Mouse (Mus musculus) testis, adult 2 months (tissue): ENCODE results near the gene Ccdc174. TPM values are rescaled to one million over a fixed set of nuclear protein-coding genes. Genes with fewer than 3 reads are reported as not detected.

ENCODE experiments used
- H3K27ac ChIP-seq: fragments of 200-500 bp; 2 replicates; pipeline ENCODE4 v1.5.1; 2012; ENCODE audit warnings: low read depth, low read length; ENCODE audit not compliant: control insufficient read depth, insufficient read depth
- H3K27me3 ChIP-seq: fragments of 200-500 bp; 2 replicates; pipeline ENCODE4 v1.6.1; 2012; ENCODE audit warnings: mild to moderate bottlenecking, low read length, moderate library complexity; ENCODE audit not compliant: control insufficient read depth, insufficient read depth
- H3K36me3 ChIP-seq: fragments of 200-500 bp; 2 replicates; pipeline ENCODE4 v1.6.1; 2012; ENCODE audit warnings: mild to moderate bottlenecking, low read length; ENCODE audit not compliant: control insufficient read depth, insufficient read depth
- H3K4me1 ChIP-seq: fragments of 200-500 bp; 2 replicates; pipeline ENCODE4 v1.6.1; 2012; ENCODE audit warnings: low read length; ENCODE audit not compliant: control insufficient read depth, insufficient read depth
- H3K4me3 ChIP-seq: fragments of 200-500 bp; 2 replicates; pipeline ENCODE4 v1.5.1; 2012; ENCODE audit warnings: low read depth, mild to moderate bottlenecking, low read length, moderate library complexity, mixed read lengths; ENCODE audit not compliant: control insufficient read depth
- CTCF ChIP-seq: fragments of 200-500 bp; IDR thresholded peaks from 2 replicates; pipeline ENCODE4 v1.5.1; 2012; ENCODE audit warnings: low read depth, mild to moderate bottlenecking, inconsistent platforms, low read length, moderate library complexity; ENCODE audit not compliant: control insufficient read depth, insufficient read depth, insufficient replicate concordance
- POLR2A ChIP-seq: fragments of 200-500 bp; IDR thresholded peaks from 2 replicates; pipeline ENCODE4 v1.6.1; 2012; ENCODE audit warnings: low read depth, mild to moderate bottlenecking, inconsistent platforms, low read length, moderate library complexity; ENCODE audit not compliant: control insufficient read depth
- polyA plus RNA-seq: library from polyadenylated mRNA; depleted of rRNA; stranded (reverse); fragments of >200 nt; gene quantifications from 2 replicates; pipeline ENCODE4 v1.2.3, GENCODE M21; 2012

Ccdc174 gene
- polyA plus RNA-seq, 1 experiment: 9.3 TPM

GRCm38 (mm10) chr6:91858339-91858738 lies 19.5 kb upstream of the Ccdc174 start:
- Histone ChIP-seq H3K36me3 (no peaks in the 10 kb centered on the region), H3K4me3 (no peak overlapping the region), H3K27ac (no peak overlapping the region), H3K27me3 (no peaks in the 10 kb centered on the region), H3K4me1 (no peaks in the 10 kb centered on the region)
- TF ChIP-seq CTCF (no peak), POLR2A (no peak)

GRCm38 (mm10) chr6:91862848-91863247 lies 15.0 kb upstream of the Ccdc174 start:
- no peaks in the 10 kb centered on the region for H3K36me3 ChIP-seq
- no peak overlapping the region for H3K27ac ChIP-seq
- no peak overlapping the region for H3K4me3 ChIP-seq
- TF ChIP-seq CTCF (no peak), POLR2A (no peak)
- no peaks in the 10 kb centered on the region for H3K4me1 ChIP-seq
- H3K27me3 ChIP-seq: no peaks in the 10 kb centered on the region

GRCm38 (mm10) chr6:91864595-91864994 lies 13.3 kb upstream of the Ccdc174 start:
- Histone ChIP-seq H3K4me3 (no peak overlapping the region), H3K27ac (no peak overlapping the region), H3K36me3 (no peaks in the 10 kb centered on the region), H3K27me3 (no peaks in the 10 kb centered on the region), H3K4me1 (no peaks in the 10 kb centered on the region)
- TF ChIP-seq CTCF (no peak), POLR2A (no peak)

GRCm38 (mm10) chr6:91865601-91866000 lies 12.3 kb upstream of the Ccdc174 start:
- Histone ChIP-seq H3K27me3 (no peaks in the 10 kb centered on the region), H3K27ac (no peak overlapping the region), H3K4me1 (no peaks in the 10 kb centered on the region), H3K36me3 (no peaks in the 10 kb centered on the region), H3K4me3 (no peak overlapping the region)
- no peak for TF ChIP-seq CTCF
- no peak for TF ChIP-seq POLR2A

- Histone ChIP-seq H3K4me1 (no peaks in the 10 kb centered on the region), H3K27ac (no peak overlapping the region), H3K4me3 (no peak overlapping the region), H3K27me3 (no peaks in the 10 kb centered on the region), H3K36me3 (no peaks in the 10 kb centered on the region)
- TF ChIP-seq POLR2A (no peak), CTCF (no peak)
These were observed 9.8 kb upstream of the Ccdc174 start for GRCm38 (mm10) chr6:91868091-91868490.

GRCm38 (mm10) chr6:91872781-91873180 lies 5.1 kb upstream of the Ccdc174 start:
- Histone ChIP-seq H3K27ac (no peak overlapping the region), H3K4me3 (no peak overlapping the region), H3K27me3 (no peaks in the 10 kb centered on the region), H3K4me1 (no peaks in the 10 kb centered on the region; the same call in 1 of the 2 replicates), H3K36me3 (no peaks in the 10 kb centered on the region)
- TF ChIP-seq POLR2A: no peak
- no peak for TF ChIP-seq CTCF

GRCm38 (mm10) chr6:91883859-91884258 lies 6.0 kb downstream of the Ccdc174 start:
- Histone ChIP-seq H3K4me3 (no peak overlapping the region), H3K27ac (no peak overlapping the region), H3K4me1 (no peaks in the 10 kb centered on the region; the same call in 1 of the 2 replicates), H3K27me3 (no peaks in the 10 kb centered on the region), H3K36me3 (no peaks in the 10 kb centered on the region; the same call in 1 of the 2 replicates)
- TF ChIP-seq POLR2A (no peak), CTCF (no peak)

GRCm38 (mm10) chr6:91889255-91889906 lies 11.5 kb downstream of the Ccdc174 start:
- H3K36me3 ChIP-seq: peaks cover 1% of the 10 kb centered on the region
- H3K27me3 ChIP-seq: no peaks in the 10 kb centered on the region
- TF ChIP-seq CTCF (no peak), POLR2A (no peak)
- H3K4me1 ChIP-seq: no peaks in the 10 kb centered on the region
- H3K4me3 ChIP-seq: no peak overlapping the region
- H3K27ac ChIP-seq: no peak overlapping the region
